Mouse (Mus musculus) sigmoid colon, adult 10 weeks (tissue): Measurements from ENCODE around the gene Prdx3. TPM values are rescaled to one million over a fixed set of nuclear protein-coding genes. Genes with fewer than 3 reads are reported as not detected.

Experiments used
- polyA plus RNA-seq: library from polyadenylated mRNA; stranded (reverse); fragments of 350-450 nt; fragmentation: Illumina TruSeq; extraction: RNeasy Lipid Tissue Mini Kit (QIAGEN cat#74804); gene quantifications from one replicate; pipeline ENCODE4 v1.2.3, GENCODE M21; 2014; ENCODE audit warnings: low read depth, low replicate concordance

The Prdx3 gene
- polyA plus RNA-seq, result 145 TPM

DNA sequence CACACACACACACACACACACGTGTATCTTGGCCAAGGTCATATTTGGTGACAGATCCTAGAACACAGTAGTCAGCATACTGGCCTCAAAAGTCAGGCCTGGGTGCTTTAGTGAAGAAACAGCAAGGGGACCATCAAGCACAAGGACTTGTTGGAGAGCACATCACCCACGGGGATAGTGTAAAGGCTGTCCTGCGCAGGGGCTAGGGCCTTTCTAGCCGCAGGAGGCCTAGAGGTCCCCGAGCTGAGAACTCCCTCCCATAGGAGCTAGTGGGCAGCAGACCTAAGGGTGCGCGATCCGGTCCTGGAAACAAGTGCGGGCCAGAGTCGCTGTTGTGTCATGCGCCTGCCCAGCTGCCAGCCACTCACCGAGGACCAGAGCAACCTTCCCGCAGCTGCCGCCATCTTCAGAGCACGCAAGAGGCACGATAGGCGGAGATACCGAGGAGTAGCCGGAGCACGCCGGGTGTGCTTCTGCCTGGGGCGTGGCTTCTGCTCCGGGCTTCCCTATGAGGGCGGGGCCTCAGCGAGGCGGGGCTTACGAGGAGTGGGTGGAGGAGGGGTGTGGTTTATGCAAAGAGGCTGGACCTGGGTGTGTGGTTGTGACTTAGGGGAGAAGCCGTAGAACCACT lies at the start of gene Prdx3:
Prdx3 (minus strand) TSS at position 493 of the 631 bp plus-strand sequence.

DNA sequence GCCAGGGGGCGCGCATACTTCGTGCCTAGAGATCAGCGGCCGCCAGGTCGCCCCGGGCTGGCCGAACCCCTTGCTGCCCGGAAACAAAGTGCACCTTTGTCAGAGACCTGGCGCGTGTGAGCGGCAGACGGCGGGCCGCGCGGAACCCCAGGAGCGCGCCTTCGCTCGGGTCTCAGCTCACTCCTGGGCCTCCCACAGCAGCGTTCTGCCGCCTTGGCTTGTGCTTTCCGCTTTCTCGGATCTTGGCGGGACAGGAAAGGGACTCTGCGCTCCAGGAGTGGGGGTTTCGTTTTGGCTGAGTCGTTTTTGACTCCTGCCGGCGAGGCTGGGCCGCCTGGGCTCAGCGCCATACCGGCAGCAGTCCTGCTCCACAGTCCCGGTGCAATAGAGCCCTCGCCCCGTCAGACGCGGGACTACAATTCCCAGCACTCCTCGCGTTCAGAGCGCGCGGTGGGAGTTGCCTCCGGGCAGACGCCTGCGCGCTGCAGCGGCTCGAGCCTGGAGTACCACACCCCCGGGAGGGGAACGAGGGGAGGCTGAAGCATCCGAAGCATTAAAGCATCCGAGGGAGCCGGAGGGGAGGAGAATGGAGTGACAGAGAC lies 15.5 kb upstream of the Prdx3 start, which contains the start of gene Grk5:
Grk5 (plus strand) TSS at position 36 of the 602 bp plus-strand sequence.

DNA sequence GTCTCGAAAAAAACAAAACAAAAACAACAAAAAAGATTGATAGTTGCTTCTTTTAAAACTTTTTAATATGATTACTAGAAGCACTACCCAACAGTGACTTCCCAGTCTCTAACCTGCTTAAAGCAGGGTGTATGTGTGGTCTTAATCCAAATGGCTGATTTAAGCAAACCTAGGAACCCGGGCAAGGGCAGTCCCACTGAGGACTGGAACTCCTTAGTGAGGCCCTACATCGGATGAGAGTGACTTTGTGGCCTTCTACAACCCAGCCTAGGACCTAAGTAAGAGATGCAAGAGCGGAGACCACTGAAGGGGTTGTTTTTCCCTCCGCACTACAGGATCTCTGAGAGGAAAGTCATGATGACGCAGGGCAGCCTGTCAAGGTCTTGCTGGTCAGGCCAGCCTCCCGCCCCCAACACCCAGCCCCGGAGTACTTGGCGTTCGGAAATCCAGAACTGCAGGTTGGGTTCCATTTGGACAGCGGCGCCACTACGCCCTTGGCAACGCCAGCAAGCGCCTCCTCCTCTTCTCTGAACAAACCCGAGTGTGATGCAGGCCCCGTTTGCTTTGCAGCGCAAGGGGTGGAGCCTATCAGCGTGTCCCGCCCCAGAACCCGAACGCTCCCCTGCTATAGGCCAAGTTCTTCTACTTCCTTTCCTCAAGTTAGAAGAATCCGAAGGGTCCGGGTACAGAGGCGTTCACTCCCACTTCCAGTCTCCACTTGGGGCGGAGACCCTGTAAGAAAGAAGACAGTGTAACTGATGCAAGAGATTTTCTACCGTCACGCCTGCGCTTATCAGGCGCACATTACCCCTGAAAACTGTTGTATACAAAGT lies 13.3 kb downstream of the Prdx3 start, which contains the start of gene Sfxn4:
Sfxn4 (minus strand) TSS at position 612 of the 833 bp plus-strand sequence.

Other genes starting within 250 kb of the Prdx3 start
- gene Nanos1, start 118.6 kb downstream of the Prdx3 start, polyA plus RNA-seq, result 2.7 TPM
- gene Eif3a, start 83.9 kb downstream of the Prdx3 start, polyA plus RNA-seq, result 218 TPM
- gene Fam45a, start 63.0 kb downstream of the Prdx3 start, polyA plus RNA-seq, result 109 TPM
- 3.6 TPM for gene Sfxn4, start 13.1 kb downstream of the Prdx3 start, polyA plus RNA-seq
- gene Grk5, start 15.2 kb upstream of the Prdx3 start, polyA plus RNA-seq, result 12.6 TPM